Mouse (Mus musculus): Measurements from ENCODE around the gene Fam189b.
"Not testable (repeated sequence)": the region's sequence is repeated elsewhere in the genome, so short reads cannot be mapped to it uniquely, and the experiment has no call there.

Fam189b gene

DNA sequence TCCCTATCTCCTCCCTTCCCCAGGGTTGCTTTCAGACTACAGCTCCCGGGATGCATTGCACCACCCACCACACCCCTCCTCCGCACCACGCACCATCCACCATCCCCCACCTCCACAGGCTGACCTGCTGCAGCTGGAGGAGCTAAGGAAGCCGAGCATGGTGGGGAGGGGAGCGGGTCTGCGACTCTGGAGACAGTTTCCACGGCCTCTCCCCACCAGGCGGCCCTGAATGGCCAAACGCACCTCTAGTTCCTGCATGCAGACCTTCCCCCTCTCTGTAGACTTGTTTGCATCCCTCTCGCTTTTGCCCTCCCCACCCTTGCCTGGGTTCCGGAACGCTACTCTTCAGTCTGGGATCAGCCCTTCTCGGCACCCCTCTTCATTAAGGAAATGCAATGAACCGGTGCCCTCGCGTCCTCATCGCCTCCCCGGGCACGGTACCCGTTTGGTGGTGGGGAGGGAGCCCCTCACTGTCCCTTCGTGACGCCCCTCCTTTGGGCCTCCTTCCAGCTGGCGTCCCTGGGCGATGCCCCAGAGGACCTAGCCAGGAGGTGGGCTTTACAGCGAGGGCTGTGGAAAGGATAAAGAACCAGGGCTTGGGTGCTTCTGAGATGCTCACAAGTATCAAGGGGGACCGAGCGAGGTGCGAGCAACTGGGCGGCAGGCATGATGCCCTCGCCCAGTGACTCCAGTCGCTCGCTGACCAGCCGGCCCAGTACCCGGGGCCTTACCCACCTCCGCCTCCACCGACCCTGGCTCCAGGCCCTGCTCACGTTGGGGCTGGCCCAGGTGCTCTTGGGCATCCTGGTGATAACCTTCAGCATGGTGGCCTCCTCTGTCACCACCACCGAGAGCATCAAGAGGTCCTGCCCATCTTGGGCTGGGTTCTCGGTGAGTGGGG is at the start of gene Fam189b:
TSS of gene Fam189b (plus strand) at position 86 of the 901 bp plus-strand sequence.
- DNase-seq (ENCODE audit: low spot score), result peak; percentile 66

DNA sequence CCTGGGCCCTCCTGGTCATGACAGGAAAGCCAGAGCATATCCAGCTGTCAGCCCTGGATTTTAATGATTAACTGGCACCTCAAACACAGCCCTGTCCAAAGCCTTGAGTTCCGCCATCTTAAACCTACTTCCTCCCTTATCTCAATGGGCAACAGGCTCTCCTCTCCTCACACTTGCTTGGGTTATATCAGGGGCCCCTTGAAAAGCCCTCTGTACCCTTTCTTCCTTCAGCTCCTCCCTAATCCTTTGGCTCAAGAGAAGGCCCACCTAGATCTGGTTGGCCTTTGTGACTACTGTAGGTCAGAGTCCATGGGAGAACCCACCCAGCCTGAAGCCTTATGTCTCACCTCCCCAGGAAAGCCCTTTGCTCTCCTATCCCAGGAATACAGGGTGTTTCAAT is 49.2 kb upstream of the Fam189b start:
- DNase-seq (ENCODE audit: low spot score), result no peak

DNA sequence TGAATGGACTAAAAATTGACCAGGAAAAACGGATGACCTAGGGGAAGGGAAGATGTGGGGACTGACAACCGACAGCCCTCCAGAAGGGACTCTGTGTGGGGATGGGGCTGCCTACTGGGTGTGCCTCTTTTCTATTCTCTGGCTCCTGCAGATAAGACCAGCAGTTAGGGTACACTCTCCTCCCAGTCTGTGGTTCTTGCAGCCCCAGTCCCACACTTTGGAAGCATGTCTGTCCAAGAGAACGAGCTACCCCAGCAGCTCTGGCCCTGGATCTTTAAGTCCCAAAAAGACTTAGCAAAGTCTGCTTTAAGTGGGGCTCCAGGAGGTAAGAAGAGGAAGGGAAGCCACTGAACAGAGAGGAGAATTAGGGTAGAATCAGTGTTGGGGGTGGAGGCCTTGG is 47.0 kb upstream of the Fam189b start, which contains the start of gene Pklr:
TSS of gene Pklr (plus strand) at position 185 of the 400 bp plus-strand sequence.
- no peak for DNase-seq (ENCODE audit: low spot score)

- no peak for DNase-seq (ENCODE audit: low spot score)
These were observed 46.6 kb upstream of the Fam189b start for GRCm38 (mm10) chr3:89136365-89136764.

- no peak for DNase-seq (ENCODE audit: low spot score)
These were observed 38.1 kb upstream of the Fam189b start for GRCm38 (mm10) chr3:89144821-89145220.

DNA sequence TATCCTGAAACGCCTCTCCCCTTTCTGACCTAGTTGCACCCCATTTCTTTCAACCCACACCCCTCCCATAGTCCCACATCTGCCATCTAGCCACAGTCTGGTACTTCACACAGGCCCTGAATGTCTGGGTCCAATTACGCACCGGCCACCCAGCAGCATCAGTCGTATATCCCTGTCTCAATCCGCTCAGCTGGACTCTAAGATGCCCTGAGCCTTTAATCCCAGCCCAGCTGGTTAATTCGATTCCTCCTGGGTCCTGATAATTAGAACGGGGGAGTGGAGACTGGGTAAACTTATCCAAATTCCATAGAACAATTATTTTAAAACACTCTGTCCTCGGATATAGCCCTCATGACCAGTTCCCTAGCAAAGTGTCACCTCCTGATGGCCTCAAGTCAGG is 37.4 kb upstream of the Fam189b start:
- no peak for DNase-seq (ENCODE audit: low spot score)

- DNase-seq (ENCODE audit: low spot score), result no peak
These were observed 35.6 kb upstream of the Fam189b start for GRCm38 (mm10) chr3:89147101-89147978.

- no peak for DNase-seq (ENCODE audit: low spot score)
These were observed 35.0 kb upstream of the Fam189b start for GRCm38 (mm10) chr3:89147979-89148311.

DNA sequence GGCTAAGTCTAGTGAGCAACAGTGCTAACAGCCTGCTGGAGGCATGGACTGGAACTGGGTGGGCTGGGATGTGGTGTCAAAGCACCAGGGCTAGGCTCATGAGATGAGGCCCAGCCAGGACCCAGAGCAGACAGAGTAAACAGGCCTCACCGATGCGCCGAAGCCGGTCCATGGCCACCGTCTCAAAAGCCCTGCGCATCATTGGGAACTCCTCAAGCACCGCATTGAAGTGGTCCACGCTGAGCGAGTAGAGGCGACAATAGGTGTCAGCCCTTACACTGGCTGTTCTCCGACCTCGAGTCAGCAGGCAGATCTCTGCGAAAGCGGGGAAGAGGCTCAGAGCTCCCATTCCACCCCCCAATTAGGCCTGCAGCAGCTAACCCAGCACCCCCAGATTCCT is 34.4 kb upstream of the Fam189b start:
- no peak for DNase-seq (ENCODE audit: low spot score)

DNA sequence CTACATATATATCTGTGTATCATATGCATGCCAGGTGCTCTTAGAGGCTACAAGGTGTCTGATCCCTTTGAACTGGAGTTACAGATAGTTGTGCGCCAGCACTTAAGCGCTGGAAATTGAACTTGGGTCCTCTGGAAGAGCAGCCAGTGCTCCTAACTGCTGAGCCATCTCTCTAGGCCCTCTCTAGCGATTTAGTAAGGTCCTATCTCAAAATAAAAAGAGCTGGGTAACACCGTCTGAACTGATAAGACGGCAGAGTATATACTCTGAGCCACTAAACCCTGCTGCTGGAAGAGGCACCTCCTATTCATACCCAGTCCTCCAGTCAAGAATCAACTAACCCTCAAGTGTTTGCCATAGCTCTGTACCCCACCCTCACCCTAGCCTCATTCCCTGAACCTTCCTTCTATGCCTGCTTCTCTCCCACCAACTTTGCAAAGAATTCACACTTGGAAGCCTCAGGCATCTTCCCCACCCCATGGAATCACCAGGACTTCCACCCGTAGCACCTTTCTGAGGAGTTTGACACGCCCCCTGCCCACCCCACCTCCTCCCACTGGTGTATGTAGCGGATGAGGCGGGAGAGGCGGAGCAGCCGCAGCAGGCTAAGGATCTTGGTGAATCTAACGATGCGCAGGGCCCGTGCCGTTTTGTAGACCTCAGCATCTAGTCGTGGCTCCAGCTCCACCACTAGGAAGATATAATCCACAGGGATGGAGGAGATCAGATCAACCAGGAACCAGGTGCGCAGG is 30.7 kb upstream of the Fam189b start:
- no peak for DNase-seq (ENCODE audit: low spot score)

DNA sequence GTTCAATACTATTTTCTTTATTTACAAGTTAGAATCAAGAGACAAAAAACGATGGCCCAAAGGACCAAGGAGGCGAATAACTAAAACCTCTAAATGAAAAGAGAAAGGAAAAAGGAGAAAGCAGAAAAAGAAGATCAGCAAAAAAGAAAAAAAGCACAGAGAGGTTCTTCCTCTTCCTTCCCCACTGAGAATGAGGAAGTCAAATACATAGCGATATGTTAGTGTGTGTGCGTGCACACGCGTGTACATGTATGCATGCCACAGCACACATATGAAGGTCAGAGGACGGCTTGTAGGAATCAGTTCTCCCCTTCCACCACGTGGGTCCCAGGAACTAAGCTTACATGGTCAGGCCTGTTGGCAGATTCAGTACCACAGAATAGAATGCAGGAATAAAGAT is 26.0 kb upstream of the Fam189b start:
- no peak for DNase-seq (ENCODE audit: low spot score)

DNA sequence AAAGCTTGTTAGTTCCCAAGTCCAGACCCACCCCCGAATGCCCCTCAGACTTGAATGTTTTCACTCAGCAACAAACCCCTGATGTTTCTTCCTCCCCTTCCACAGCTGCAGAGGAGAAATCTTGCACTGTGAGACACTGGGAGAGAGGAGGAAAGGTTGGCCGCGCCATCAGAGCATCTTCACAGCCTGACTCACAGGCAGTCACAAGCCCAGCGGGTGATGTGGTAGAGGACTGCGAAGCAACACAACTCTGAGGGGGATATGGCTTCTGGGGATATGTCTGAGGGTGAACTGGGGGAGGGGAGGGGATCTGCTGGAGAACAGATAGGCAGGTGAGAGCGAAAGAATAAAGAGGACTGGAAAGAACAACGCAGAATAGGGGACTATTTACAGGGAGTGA is 24.3 kb upstream of the Fam189b start:
- no peak for DNase-seq (ENCODE audit: low spot score)

DNA sequence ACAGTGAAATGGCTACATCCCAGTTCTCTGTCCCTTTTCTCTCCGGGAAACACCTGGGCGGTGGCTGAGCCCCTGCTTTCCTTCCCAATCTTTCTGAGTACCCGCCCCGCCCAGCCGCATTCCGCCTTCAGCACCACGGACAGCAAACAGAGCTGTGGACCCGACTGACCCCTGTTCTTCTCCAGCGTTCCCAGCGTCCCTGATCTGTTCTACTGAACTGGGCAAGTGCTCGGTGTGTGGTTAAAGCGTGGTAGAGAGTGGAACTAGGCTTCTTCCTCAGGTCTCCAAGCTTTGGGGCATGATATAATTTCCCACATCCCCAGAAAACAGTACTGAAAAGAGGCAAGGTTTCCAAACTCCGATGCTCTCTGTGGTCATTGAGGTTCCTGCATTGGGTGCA is 23.7 kb upstream of the Fam189b start:
- peak; percentile 68 for DNase-seq (ENCODE audit: low spot score)

- DNase-seq (ENCODE audit: low spot score), result peak; percentile 47
These were observed 23.2 kb upstream of the Fam189b start, which contains the start of gene Hcn3 for GRCm38 (mm10) chr3:89159616-89160344. Gene Hcn3 (minus strand): TSS chr3:89160196.

DNA sequence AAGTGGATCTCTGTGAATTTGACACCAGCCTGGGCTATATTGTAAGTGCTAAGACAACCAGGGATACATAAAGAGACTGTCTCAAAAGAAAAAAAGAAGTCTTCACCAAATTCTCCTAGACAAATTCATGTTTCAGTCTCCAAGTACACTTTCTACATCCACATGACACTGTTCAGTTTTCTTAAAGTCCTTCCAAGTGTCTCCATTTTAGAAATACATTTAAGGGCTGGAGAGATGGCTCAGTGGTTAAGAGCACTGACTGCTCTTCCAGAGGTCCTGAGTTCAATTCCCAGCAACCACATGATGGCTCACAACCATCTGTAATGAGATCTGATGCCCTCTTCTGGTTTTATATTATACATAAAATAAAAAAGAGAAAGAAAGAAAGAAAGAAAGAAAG is 21.7 kb upstream of the Fam189b start:
- DNase-seq (ENCODE audit: low spot score), result not testable (repeated sequence)

GRCm38 (mm10) chr3:89161786-89162185 is 21.2 kb upstream of the Fam189b start:
- no peak for DNase-seq (ENCODE audit: low spot score)

DNA sequence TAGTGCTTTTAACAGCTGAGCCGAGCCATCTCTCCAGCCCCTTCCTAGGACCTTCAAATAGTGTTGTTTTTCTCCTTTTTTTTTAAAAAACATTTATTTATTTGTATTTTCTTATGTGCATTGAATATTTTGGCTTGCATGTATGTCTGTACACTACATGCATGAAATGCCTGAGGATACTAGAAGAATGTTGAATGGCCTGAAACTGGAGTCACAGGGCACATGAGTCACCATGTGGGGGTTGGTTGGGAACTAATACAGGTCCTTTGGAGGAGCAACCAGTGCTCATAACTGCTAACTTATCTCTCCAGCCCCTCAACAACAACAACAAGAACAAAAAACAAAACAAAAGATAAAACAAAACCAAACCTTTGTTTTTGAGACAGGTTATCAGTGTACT is 19.8 kb upstream of the Fam189b start:
- no peak for DNase-seq (ENCODE audit: low spot score)

- no peak for DNase-seq (ENCODE audit: low spot score)
These were observed 19.2 kb upstream of the Fam189b start for GRCm38 (mm10) chr3:89163643-89164245.

DNA sequence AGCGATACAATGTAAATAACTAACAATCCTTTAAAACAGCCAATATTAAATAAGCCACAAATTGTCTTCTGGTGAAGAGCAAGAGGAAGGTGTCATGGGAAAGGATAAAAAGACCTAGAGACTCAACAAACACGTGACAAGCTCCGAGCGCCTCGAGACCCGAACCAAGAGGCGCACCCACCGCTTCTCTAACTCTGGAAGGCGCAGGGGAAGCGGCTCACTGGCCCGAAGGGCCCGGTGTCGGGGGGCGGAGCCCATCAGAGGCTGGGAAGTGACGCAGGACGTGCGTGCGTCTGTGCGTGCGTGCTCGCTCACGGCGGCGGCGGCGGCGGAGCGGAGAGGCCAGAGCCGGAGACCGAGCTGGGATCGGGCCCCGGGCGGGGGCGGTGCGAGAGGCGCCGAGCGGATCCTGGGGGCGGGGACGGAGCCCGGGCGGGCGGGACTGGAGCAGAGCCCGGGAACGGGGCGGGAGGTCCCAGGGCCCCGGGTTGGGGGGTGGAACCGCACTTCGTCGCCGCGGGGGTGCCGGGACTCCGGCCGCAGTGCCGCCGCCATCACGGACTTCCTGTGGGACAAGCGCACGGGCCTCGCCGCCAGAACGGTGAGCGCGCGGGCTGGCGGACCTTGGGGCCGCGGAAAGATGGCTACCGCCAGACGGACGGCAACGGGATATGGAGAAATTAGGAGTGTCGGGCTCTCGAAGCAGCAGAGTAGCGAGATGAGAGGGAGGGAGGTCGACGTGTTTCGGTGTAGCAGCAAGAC is 18.3 kb upstream of the Fam189b start, which contains the start of gene Clk2:
TSS of gene Clk2 (plus strand) at position 290 of the 762 bp plus-strand sequence.
- DNase-seq (ENCODE audit: low spot score), result peak; percentile 92

- DNase-seq (ENCODE audit: low spot score), result no peak
These were observed 17.6 kb upstream of the Fam189b start for GRCm38 (mm10) chr3:89165268-89165870.
